Mouse (Mus musculus): ENCODE data around the gene Elovl7. TPM values are rescaled to one million over a fixed set of nuclear protein-coding genes. Genes with fewer than 3 reads are reported as not detected.

Gene Elovl7
- polyA plus RNA-seq (2012; rRNA removed), result 19.6 and 20.2 TPM in 2 replicates

- WGBS, result under 1% methylated on average over 30 of the region's 40 CpGs
- DNase-seq (ENCODE audit: low read depth, low spot score), result no peak
Observed at GRCm38 (mm10) chr13:108214081-108214484, at the start of gene Elovl7. Gene Elovl7, plus strand, starts transcription at chr13:108214404.

GRCm38 (mm10) chr13:108164621-108165020, 49.6 kb upstream of the Elovl7 start:
- WGBS, result 79% methylated on average over 3 of the region's 3 CpGs
- no peak for DNase-seq (ENCODE audit: low read depth, low spot score)

- 97% methylated on average over 1 of the region's 1 CpGs for WGBS
- no peak for DNase-seq (ENCODE audit: low read depth, low spot score)
Observed at GRCm38 (mm10) chr13:108170002-108170401, 44.2 kb upstream of the Elovl7 start.

GRCm38 (mm10) chr13:108170511-108170910, 43.7 kb upstream of the Elovl7 start:
- WGBS, result 82% methylated on average over 8 of the region's 8 CpGs
- DNase-seq (ENCODE audit: low read depth, low spot score), result no peak

- 82% methylated on average over 8 of the region's 8 CpGs for WGBS
- no peak for DNase-seq (ENCODE audit: low read depth, low spot score)
Observed at GRCm38 (mm10) chr13:108179618-108180017, 34.6 kb upstream of the Elovl7 start.

GRCm38 (mm10) chr13:108180821-108181220, 33.4 kb upstream of the Elovl7 start:
- WGBS, result 83% methylated on average over 5 of the region's 5 CpGs
- no peak for DNase-seq (ENCODE audit: low read depth, low spot score)

GRCm38 (mm10) chr13:108184743-108185255, 29.4 kb upstream of the Elovl7 start:
- DNase-seq (ENCODE audit: low read depth, low spot score), result no peak

- 97% methylated on average over 3 of the region's 3 CpGs for WGBS
- no peak for DNase-seq (ENCODE audit: low read depth, low spot score)
Observed at GRCm38 (mm10) chr13:108185530-108185929, 28.7 kb upstream of the Elovl7 start.

GRCm38 (mm10) chr13:108187994-108188393, 26.2 kb upstream of the Elovl7 start:
- WGBS, result 80% methylated on average over 4 of the region's 4 CpGs
- DNase-seq (ENCODE audit: low read depth, low spot score), result no peak

- DNase-seq (ENCODE audit: low read depth, low spot score), result peak; percentile 31
- WGBS, result 40% methylated on average over 11 of the region's 11 CpGs
Observed at GRCm38 (mm10) chr13:108191074-108191720, 23.0 kb upstream of the Elovl7 start.

- no peak for DNase-seq (ENCODE audit: low read depth, low spot score)
- 88% methylated on average over 6 of the region's 6 CpGs for WGBS
Observed at GRCm38 (mm10) chr13:108195474-108195873, 18.7 kb upstream of the Elovl7 start.

- 68% methylated on average over 3 of the region's 3 CpGs for WGBS
- no peak for DNase-seq (ENCODE audit: low read depth, low spot score)
Observed at GRCm38 (mm10) chr13:108204857-108205256, 9.3 kb upstream of the Elovl7 start.

- WGBS, result 82% methylated on average over 2 of the region's 2 CpGs
- no peak for DNase-seq (ENCODE audit: low read depth, low spot score)
Observed at GRCm38 (mm10) chr13:108207447-108207846, 6.8 kb upstream of the Elovl7 start.

- DNase-seq (ENCODE audit: low read depth, low spot score), result no peak
- WGBS, result 73% methylated on average over 5 of the region's 5 CpGs
Observed at GRCm38 (mm10) chr13:108208090-108208489, 6.1 kb upstream of the Elovl7 start.

- DNase-seq (ENCODE audit: low read depth, low spot score), result no peak
- 92% methylated on average over 8 of the region's 8 CpGs for WGBS
Observed at GRCm38 (mm10) chr13:108210960-108211359, 3.2 kb upstream of the Elovl7 start.

- DNase-seq (ENCODE audit: low read depth, low spot score), result no peak
- 36% methylated on average over 5 of the region's 5 CpGs for WGBS
Observed at GRCm38 (mm10) chr13:108212397-108213018, 1.7 kb upstream of the Elovl7 start.

GRCm38 (mm10) chr13:108214485-108215107, 392 bp downstream of the Elovl7 start:
- WGBS, result 1% methylated on average over 49 of the region's 50 CpGs
- no peak for DNase-seq (ENCODE audit: low read depth, low spot score)

GRCm38 (mm10) chr13:108215231-108215780, 1.1 kb downstream of the Elovl7 start:
- WGBS, result 4% methylated on average over 12 of the region's 12 CpGs
- no peak for DNase-seq (ENCODE audit: low read depth, low spot score)

GRCm38 (mm10) chr13:108219773-108220172, 5.6 kb downstream of the Elovl7 start:
- no peak for DNase-seq (ENCODE audit: low read depth, low spot score)
- 90% methylated on average over 7 of the region's 7 CpGs for WGBS

GRCm38 (mm10) chr13:108229191-108229590, 15.0 kb downstream of the Elovl7 start:
- 25% methylated on average over 3 of the region's 3 CpGs for WGBS
- no peak for DNase-seq (ENCODE audit: low read depth, low spot score)

All from large intestine, adult 2 months (tissue).